Mouse (Mus musculus) heart, postnatal 25 days (tissue): Measurements from ENCODE around the gene Medag. TPM values are rescaled to one million over a fixed set of nuclear protein-coding genes. Genes with fewer than 3 reads are reported as not detected.

ENCODE experiments used
- DNase-seq: peaks from one replicate; pipeline ENCODE4 v3.0.0; 2022; ENCODE audit warnings: low spot score
- intact Hi-C: fragments of 180-260 bp; cut with DNase I; formaldehyde crosslinking; loops from one replicate; pipeline ENCODE4 v1.15.1; 2025
- total RNA-seq, 2 experiments: library from RNA; stranded (reverse); gene quantifications; 2 replicates each; pipeline ENCODE4 v1.2.3; 2021

Medag gene
- 10 to 100 TPM; 16.2 to 16.7 TPM for total RNA-seq

GRCm38 (mm10) chr5:149411509-149412193 lies at the start of gene Medag:
TSS of gene Medag (plus strand) at chr5:149411749.
- DNase-seq: peak; percentile 87
- intact Hi-C loops: no loop called here

- intact Hi-C loops: no loop called here
- DNase-seq: no peak
Observed at GRCm38 (mm10) chr5:149362626-149363025, 48.9 kb upstream of the Medag start.

GRCm38 (mm10) chr5:149363903-149364755 lies 47.4 kb upstream of the Medag start:
- DNase-seq: no peak
- intact Hi-C loops: no loop called here

- no peak for DNase-seq
- intact Hi-C loops: no loop called here
Observed at GRCm38 (mm10) chr5:149367011-149367410, 44.5 kb upstream of the Medag start.

GRCm38 (mm10) chr5:149367544-149368466 lies 43.7 kb upstream of the Medag start:
- no peak for DNase-seq
- intact Hi-C loops: no loop called here

GRCm38 (mm10) chr5:149368575-149369312 lies 42.8 kb upstream of the Medag start:
- no peak for DNase-seq

GRCm38 (mm10) chr5:149369373-149370035 lies 42.0 kb upstream of the Medag start:
- intact Hi-C loops: no loop called here

More at GRCm38 (mm10) chr5:149368575-149369312, 42.8 kb upstream of the Medag start:
- intact Hi-C loops: no loop called here

GRCm38 (mm10) chr5:149372018-149372417 lies 39.5 kb upstream of the Medag start:
- intact Hi-C loops: no loop called here
- no peak for DNase-seq

More at GRCm38 (mm10) chr5:149369373-149370035, 42.0 kb upstream of the Medag start:
- DNase-seq: no peak

- no peak for DNase-seq
- intact Hi-C loops: no loop called here
Observed at GRCm38 (mm10) chr5:149373224-149373623, 38.3 kb upstream of the Medag start.

- intact Hi-C loops: no loop called here
- no peak for DNase-seq
Observed at GRCm38 (mm10) chr5:149374026-149374425, 37.5 kb upstream of the Medag start.

- intact Hi-C loops: no loop called here
- DNase-seq: no peak
Observed at GRCm38 (mm10) chr5:149375074-149375888, 36.3 kb upstream of the Medag start.

- DNase-seq: peak; percentile 66
- intact Hi-C loops: no loop called here
Observed at GRCm38 (mm10) chr5:149375889-149376212, 35.7 kb upstream of the Medag start.

GRCm38 (mm10) chr5:149376367-149376766 lies 35.2 kb upstream of the Medag start:
- intact Hi-C loops: no loop called here
- no peak for DNase-seq

GRCm38 (mm10) chr5:149377253-149377652 lies 34.3 kb upstream of the Medag start:
- no peak for DNase-seq
- intact Hi-C loops: no loop called here

GRCm38 (mm10) chr5:149378566-149378965 lies 33.0 kb upstream of the Medag start:
- no peak for DNase-seq
- intact Hi-C loops: no loop called here

- peak; percentile 48 for DNase-seq
- intact Hi-C loops: no loop called here
Observed at GRCm38 (mm10) chr5:149379131-149379784, 32.3 kb upstream of the Medag start.

- DNase-seq: no peak
- intact Hi-C loops: no loop called here
Observed at GRCm38 (mm10) chr5:149379861-149380260, 31.7 kb upstream of the Medag start.
